Mouse (Mus musculus) stomach, postnatal 0 days (tissue): ENCODE results near the gene Fcer1g.

ENCODE experiments used
- CTCF ChIP-seq: IDR thresholded peaks from 2 replicates; pipeline ENCODE4 v1.5.1; 2016; ENCODE audit warnings: antibody characterized with exemption, low read depth, mild to moderate bottlenecking, moderate library complexity
- EP300 ChIP-seq: optimal IDR thresholded peaks from 2 replicates; pipeline ENCODE3; 2016; ENCODE audit warnings: antibody characterized with exemption

GRCm38 (mm10) chr1:171278436-171278835 lies 44.3 kb upstream of the Fcer1g start:
- no peak for TF ChIP-seq CTCF
- TF ChIP-seq EP300: no peak
